Mouse (Mus musculus): ENCODE data around the gene Safb2. TPM values are rescaled to one million over a fixed set of nuclear protein-coding genes. Genes with fewer than 3 reads are reported as not detected.

The Safb2 gene
- total and polyA plus RNA-seq, 2 experiments from 2014 or later, result 30.7 to 48.9 TPM

DNA sequence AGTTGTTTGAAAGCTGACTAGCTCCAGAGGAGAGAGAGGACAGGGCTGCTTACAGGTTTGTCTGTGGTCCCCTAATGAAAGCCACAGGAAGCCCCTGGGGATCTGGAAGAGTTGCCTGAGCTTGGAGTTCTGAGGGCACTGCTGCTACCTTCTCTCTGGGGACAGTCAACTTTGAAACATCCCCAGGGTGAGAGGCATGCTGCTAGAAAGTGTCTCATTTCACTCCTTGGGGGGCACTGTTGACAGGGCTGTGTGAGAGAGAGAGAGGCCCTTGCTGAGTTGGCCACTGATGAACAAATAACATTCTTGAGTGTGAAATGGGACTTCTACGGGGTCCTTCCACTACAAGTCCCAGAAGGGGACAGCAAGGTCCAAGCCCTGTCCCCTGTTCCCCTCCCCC is 3.4 kb upstream of the Safb2 start:
- TF ChIP-seq CTCF (IDR thresholded peaks at IDR 0.05), result no peak
- WGBS, result 67% methylated on average over 1 of the region's 1 CpGs
- Histone ChIP-seq H3K27ac (ENCODE audit: low read depth, low read length) (no peak overlapping the region), H3K9ac (replicated peaks; ENCODE audit: low read length, poor library complexity, severe bottlenecking) (no peak overlapping the region), H3K36me3 (ENCODE audit: insufficient read depth, low read length) (peaks cover 47% of the 10 kb centered on the region), H3K27me3 (ENCODE audit: insufficient read depth, low read length) (no peaks in the 10 kb centered on the region), H3K9me3 (ENCODE audit: low read length) (no peaks in the 10 kb centered on the region), H3K4me1 (ENCODE audit: insufficient read depth, low read length) (peaks cover 24% of the 10 kb centered on the region), H3K4me2 (ENCODE audit: low read depth, low read length, poor library complexity, severe bottlenecking) (no peak overlapping the region), H3K4me3 (ENCODE audit: low read depth, low read length) (no peak overlapping the region)
- no peak for ATAC-seq (ENCODE audit: low FRiP score)
- no peak for DNase-seq (ENCODE audit: low spot score)

DNA sequence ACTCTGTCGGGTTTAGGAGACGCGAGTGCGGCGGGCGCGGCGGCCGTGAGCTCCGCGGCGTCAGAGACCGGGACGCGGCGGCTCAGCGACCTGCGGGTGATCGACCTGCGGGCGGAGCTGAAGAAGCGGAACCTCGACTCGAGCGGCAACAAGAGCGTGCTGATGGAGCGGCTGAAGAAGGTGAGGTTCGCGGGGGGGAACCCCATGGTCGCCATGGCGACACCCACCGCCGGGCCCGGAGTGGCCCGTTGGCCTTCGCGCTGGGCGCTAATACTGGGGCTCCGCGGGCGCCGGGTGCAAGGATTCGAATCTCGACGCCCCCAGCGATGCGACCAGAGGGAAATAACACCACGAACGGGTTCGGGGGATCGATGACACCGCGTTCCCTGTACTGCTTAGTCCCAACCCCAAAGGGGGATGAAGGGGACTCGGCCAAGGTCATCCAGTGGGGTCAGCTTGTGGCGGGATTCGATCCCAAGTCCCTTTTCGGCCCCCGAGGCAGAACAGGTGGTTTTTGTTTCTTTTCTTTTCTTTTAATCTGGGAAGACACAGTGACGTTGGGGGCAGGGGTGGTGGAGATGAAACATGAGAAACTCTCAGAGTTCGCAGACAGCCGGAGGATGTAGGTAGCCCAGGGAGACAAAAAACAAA is 911 bp upstream of the Safb2 start:
- ATAC-seq (ENCODE audit: low FRiP score), result peak; percentile 2; the same call in 1 of the 2 replicates
- no peaks in the 10 kb centered on the region for H3K9me3 ChIP-seq (ENCODE audit: low read length)
- H3K27ac ChIP-seq (ENCODE audit: low read depth, low read length), result peak overlapping the region; percentile 83
- peak; percentile 47 for DNase-seq (ENCODE audit: low spot score)
- H3K4me2 ChIP-seq (ENCODE audit: low read depth, low read length, poor library complexity, severe bottlenecking), result peak overlapping the region; percentile 72
- under 1% methylated on average over 59 of the region's 61 CpGs for WGBS
- H3K9ac ChIP-seq (replicated peaks; ENCODE audit: low read length, poor library complexity, severe bottlenecking), result peak overlapping the region; percentile 82
- H3K4me3 ChIP-seq (ENCODE audit: low read depth, low read length), result peak overlapping the region; percentile 68
- peaks cover 35% of the 10 kb centered on the region for H3K36me3 ChIP-seq (ENCODE audit: insufficient read depth, low read length)
- TF ChIP-seq CTCF (IDR thresholded peaks at IDR 0.05), result no peak
- no peaks in the 10 kb centered on the region for H3K27me3 ChIP-seq (ENCODE audit: insufficient read depth, low read length)
- H3K4me1 ChIP-seq (ENCODE audit: insufficient read depth, low read length), result peaks cover 26% of the 10 kb centered on the region

DNA sequence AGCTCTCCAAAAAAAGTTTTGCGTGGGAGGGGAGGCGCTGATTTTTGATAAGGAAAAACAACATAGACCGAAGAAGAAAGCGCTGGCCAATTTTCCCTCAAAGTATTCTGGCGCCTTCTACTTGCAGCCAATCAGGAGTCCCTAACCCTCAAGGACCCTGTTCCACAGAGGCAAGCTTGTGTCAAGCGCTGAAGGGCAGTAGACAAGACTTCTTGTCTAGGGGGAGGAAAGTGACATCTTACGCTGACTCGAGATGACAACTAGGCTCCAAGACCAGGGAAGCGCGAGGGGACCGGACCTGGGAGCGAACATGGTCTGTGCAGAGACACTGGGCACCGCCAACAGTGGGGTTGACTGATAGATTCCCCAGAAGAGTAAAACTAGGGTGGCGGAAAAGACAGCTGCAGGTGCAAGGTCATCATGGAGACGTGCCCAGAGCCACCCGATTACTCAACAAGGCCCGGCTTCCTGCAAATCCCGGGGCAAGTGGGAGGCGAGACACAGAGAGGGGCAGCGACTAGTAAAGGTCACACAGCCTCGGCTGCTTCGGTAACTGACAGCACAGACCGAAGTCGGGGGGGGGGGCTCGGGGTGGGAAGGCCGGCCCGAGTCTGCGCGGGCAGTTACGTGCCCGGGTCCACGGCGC is 651 bp downstream of the Safb2 start:
- TF ChIP-seq CTCF (IDR thresholded peaks at IDR 0.05), result no peak
- Histone ChIP-seq H3K27me3 (ENCODE audit: insufficient read depth, low read length) (no peaks in the 10 kb centered on the region), H3K4me1 (ENCODE audit: insufficient read depth, low read length) (peaks cover 26% of the 10 kb centered on the region), H3K9me3 (ENCODE audit: low read length) (no peaks in the 10 kb centered on the region), H3K4me3 (ENCODE audit: low read depth, low read length) (peak overlapping the region; percentile 52), H3K9ac (replicated peaks; ENCODE audit: low read length, poor library complexity, severe bottlenecking) (peak overlapping the region; percentile 61), H3K27ac (ENCODE audit: low read depth, low read length) (peak overlapping the region; percentile 87), H3K4me2 (ENCODE audit: low read depth, low read length, poor library complexity, severe bottlenecking) (peak overlapping the region; percentile 76), H3K36me3 (ENCODE audit: insufficient read depth, low read length) (peaks cover 21% of the 10 kb centered on the region)
- ATAC-seq (ENCODE audit: low FRiP score) (no peak), DNase-seq (ENCODE audit: low spot score) (no peak)
- WGBS, result 4% methylated on average over 31 of the region's 33 CpGs

DNA sequence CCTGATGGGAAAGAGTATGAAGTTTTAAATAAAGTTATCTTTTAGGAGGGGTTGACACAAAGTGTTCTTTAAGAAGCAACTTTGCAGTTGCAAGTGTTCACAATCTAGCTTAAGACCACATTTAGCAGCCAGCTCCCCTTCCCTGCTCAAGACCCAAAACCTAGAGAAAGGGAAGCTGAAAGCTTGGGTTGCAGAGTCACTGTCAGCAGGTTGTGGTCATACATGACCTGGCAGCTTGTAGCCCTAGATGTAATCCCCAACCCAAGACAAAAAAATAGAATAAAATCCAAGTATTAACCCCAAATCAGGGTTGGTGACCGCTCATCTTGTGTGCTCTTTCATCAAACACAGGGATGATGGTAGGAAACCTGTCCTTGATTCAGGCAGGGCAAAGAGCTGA is 1.3 kb downstream of the Safb2 start:
- H3K4me3 ChIP-seq (ENCODE audit: low read depth, low read length), result peak overlapping the region; percentile 52
- WGBS, result 69% methylated on average over 1 of the region's 1 CpGs
- ATAC-seq (ENCODE audit: low FRiP score), result no peak
- no peaks in the 10 kb centered on the region for H3K9me3 ChIP-seq (ENCODE audit: low read length)
- DNase-seq (ENCODE audit: low spot score), result no peak
- TF ChIP-seq CTCF (IDR thresholded peaks at IDR 0.05), result no peak
- H3K9ac ChIP-seq (replicated peaks; ENCODE audit: low read length, poor library complexity, severe bottlenecking), result peak overlapping the region; percentile 61; the same call in 1 of the 2 replicates
- peaks cover 24% of the 10 kb centered on the region for H3K36me3 ChIP-seq (ENCODE audit: insufficient read depth, low read length)
- no peaks in the 10 kb centered on the region for H3K27me3 ChIP-seq (ENCODE audit: insufficient read depth, low read length)
- H3K4me1 ChIP-seq (ENCODE audit: insufficient read depth, low read length), result peaks cover 26% of the 10 kb centered on the region
- no peak overlapping the region for H3K27ac ChIP-seq (ENCODE audit: low read depth, low read length)
- H3K4me2 ChIP-seq (ENCODE audit: low read depth, low read length, poor library complexity, severe bottlenecking), result peak overlapping the region; percentile 76

DNA sequence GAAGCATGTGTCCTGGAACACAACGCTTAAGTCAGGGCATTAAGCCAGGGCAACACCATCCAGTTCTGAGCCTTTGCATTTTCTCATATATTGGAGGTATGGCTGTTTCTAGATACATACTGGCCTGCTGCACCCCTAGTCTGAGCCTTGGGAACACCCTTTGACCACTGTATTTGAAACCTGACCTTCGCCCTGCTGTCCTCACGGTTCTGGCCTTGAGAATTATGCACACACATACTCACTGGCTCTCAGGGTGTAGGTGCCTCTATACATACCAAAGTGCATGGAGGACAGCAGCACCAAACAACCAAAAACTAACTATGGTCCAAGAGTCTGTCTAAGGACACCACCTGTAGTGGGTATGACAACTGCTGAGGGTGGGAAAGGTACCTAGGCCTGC is 11.4 kb downstream of the Safb2 start:
- no peak overlapping the region for H3K4me3 ChIP-seq (ENCODE audit: low read depth, low read length)
- DNase-seq (ENCODE audit: low spot score), result no peak
- peaks cover 81% of the 10 kb centered on the region for H3K36me3 ChIP-seq (ENCODE audit: insufficient read depth, low read length)
- 93% methylated on average over 3 of the region's 3 CpGs for WGBS
- no peaks in the 10 kb centered on the region for H3K9me3 ChIP-seq (ENCODE audit: low read length)
- no peak for ATAC-seq (ENCODE audit: low FRiP score)
- no peak overlapping the region for H3K9ac ChIP-seq (replicated peaks; ENCODE audit: low read length, poor library complexity, severe bottlenecking)
- no peak overlapping the region for H3K27ac ChIP-seq (ENCODE audit: low read depth, low read length)
- no peak overlapping the region for H3K4me2 ChIP-seq (ENCODE audit: low read depth, low read length, poor library complexity, severe bottlenecking)
- H3K4me1 ChIP-seq (ENCODE audit: insufficient read depth, low read length), result no peaks in the 10 kb centered on the region
- H3K27me3 ChIP-seq (ENCODE audit: insufficient read depth, low read length), result no peaks in the 10 kb centered on the region
- no peak for TF ChIP-seq CTCF (IDR thresholded peaks at IDR 0.05)

DNA sequence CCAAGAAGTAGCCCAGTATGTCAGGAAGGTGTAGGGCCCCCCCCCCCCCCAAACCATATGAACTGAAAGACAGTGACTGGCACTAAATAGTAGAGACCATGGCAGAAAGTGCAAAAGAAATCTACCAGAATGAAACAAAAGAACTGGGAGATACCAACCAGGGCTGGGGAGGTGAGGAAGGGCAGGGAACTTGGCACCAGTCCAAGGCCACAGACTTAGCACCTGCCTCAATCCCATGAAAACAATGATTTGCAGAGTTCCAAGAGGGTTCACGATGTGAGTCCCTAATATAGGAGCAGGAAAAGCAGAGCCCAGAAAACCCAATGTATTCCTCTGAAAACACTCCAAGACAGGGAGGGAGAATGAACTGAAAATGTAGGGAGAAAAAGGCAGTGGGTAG is 12.2 kb downstream of the Safb2 start:
- H3K4me2 ChIP-seq (ENCODE audit: low read depth, low read length, poor library complexity, severe bottlenecking), result no peak overlapping the region
- H3K36me3 ChIP-seq (ENCODE audit: insufficient read depth, low read length), result peaks cover 81% of the 10 kb centered on the region
- no peak for TF ChIP-seq CTCF (IDR thresholded peaks at IDR 0.05)
- DNase-seq (ENCODE audit: low spot score) (no peak), ATAC-seq (ENCODE audit: low FRiP score) (no peak)
- no peaks in the 10 kb centered on the region for H3K9me3 ChIP-seq (ENCODE audit: low read length)
- no peak overlapping the region for H3K27ac ChIP-seq (ENCODE audit: low read depth, low read length)
- WGBS, result 52% methylated on average over 1 of the region's 1 CpGs
- no peak overlapping the region for H3K4me3 ChIP-seq (ENCODE audit: low read depth, low read length)
- no peak overlapping the region for H3K9ac ChIP-seq (replicated peaks; ENCODE audit: low read length, poor library complexity, severe bottlenecking)
- no peaks in the 10 kb centered on the region for H3K27me3 ChIP-seq (ENCODE audit: insufficient read depth, low read length)
- no peaks in the 10 kb centered on the region for H3K4me1 ChIP-seq (ENCODE audit: insufficient read depth, low read length)

Data from midbrain, postnatal 0 days (tissue).